Mouse (Mus musculus) kidney, embryonic 16.5 days (tissue): ENCODE data around the gene Suv39h2. TPM values are rescaled to one million over a fixed set of nuclear protein-coding genes. Genes with fewer than 3 reads are reported as not detected.

Experiments
- polyA plus RNA-seq: library from polyadenylated mRNA; unstranded; fragments of >200 nt; fragmentation: Nextera tagmentation; extraction: Ambion mirVana; gene quantifications from 2 replicates; pipeline ENCODE4 v1.2.1, GENCODE M21; 2015

Gene Suv39h2
- polyA plus RNA-seq, 1 experiment from 2014 or later, result 14.2 TPM

Other genes with a start within 250 kb of the Suv39h2 start
- gene Nmt2, start 190.8 kb downstream of the Suv39h2 start, polyA plus RNA-seq, result 45.1 and 51.2 TPM in 2 replicates
- gene Rpp38, start 142.4 kb downstream of the Suv39h2 start, polyA plus RNA-seq, result 19.7 and 20.5 TPM in 2 replicates
- gene Acbd7, start 138.9 kb downstream of the Suv39h2 start, polyA plus RNA-seq, result 0.86 and 0.99 TPM in 2 replicates
- not detected in 2 replicates for gene Olah, start 77.8 kb downstream of the Suv39h2 start, polyA plus RNA-seq
- 0.29 TPM in 1 of 2 replicates, not detected in the other for gene Meig1, start 52.4 kb downstream of the Suv39h2 start, polyA plus RNA-seq
- gene Dclre1c, start 50.9 kb downstream of the Suv39h2 start, polyA plus RNA-seq, result 6.6 and 7.5 TPM in 2 replicates
- 5.1 and 5.9 TPM in 2 replicates for gene Gm45902, start 37.8 kb upstream of the Suv39h2 start, polyA plus RNA-seq
- 119 and 124 TPM in 2 replicates for gene Hspa14, start 37.8 kb upstream of the Suv39h2 start, polyA plus RNA-seq
- gene Cdnf, start 38.0 kb upstream of the Suv39h2 start, polyA plus RNA-seq, result 0.19 and 0.27 TPM in 2 replicates
- gene Fam107b, start 95.5 kb upstream of the Suv39h2 start, polyA plus RNA-seq, result 67.2 and 76.1 TPM in 2 replicates